Mouse (Mus musculus) liver, postnatal 0 days (tissue): Measurements from ENCODE around the gene Recql. TPM values are rescaled to one million over a fixed set of nuclear protein-coding genes. Genes with fewer than 3 reads are reported as not detected.

ENCODE experiments used
- ATAC-seq: fragments of 200-750 bp; cut with Nextera tagmentation; 2 replicates; pipeline ENCODE4 v1.8.0; 2017; ENCODE audit warnings: mild to moderate bottlenecking, moderate library complexity
- DNase-seq: peaks from one replicate; pipeline ENCODE4 v3.0.0-alpha.2; 2016
- H3K27ac ChIP-seq: fragments of 300-500 bp; sonication (generic); 2 replicates; pipeline ENCODE4 v1.5.1; 2014; ENCODE audit warnings: antibody characterized with exemption, moderate library complexity, mild to moderate bottlenecking, low read depth
- H3K27me3 ChIP-seq: fragments of 300-500 bp; sonication (generic); 2 replicates; pipeline ENCODE4 v1.6.1; 2014; ENCODE audit warnings: low read length, control low read depth, mixed read lengths; ENCODE audit not compliant: insufficient read depth
- H3K36me3 ChIP-seq: fragments of 300-500 bp; sonication (generic); replicated peaks from 2 replicates; pipeline ENCODE4 v1.6.1; 2014; ENCODE audit warnings: mild to moderate bottlenecking, control low read depth, low read length, moderate library complexity, mixed read lengths; ENCODE audit not compliant: insufficient read depth
- H3K4me1 ChIP-seq: fragments of 300-500 bp; sonication (generic); 2 replicates; pipeline ENCODE4 v1.6.1; 2014; ENCODE audit warnings: antibody characterized with exemption, mild to moderate bottlenecking, control low read depth; ENCODE audit not compliant: insufficient read depth
- H3K4me2 ChIP-seq: fragments of 300-500 bp; sonication (generic); 2 replicates; pipeline ENCODE4 v1.6.1; 2014; ENCODE audit warnings: low read depth, mild to moderate bottlenecking, low read length, moderate library complexity, mixed read lengths
- H3K4me3 ChIP-seq: fragments of 300-500 bp; sonication (generic); 2 replicates; pipeline ENCODE4 v1.5.1; 2014; ENCODE audit warnings: low read depth, low read length
- H3K9ac ChIP-seq: fragments of 300-500 bp; sonication (generic); replicated peaks from 2 replicates; pipeline ENCODE4 v1.6.1; 2014; ENCODE audit warnings: mild to moderate bottlenecking, moderate library complexity
- H3K9me3 ChIP-seq: fragments of 300-500 bp; sonication (generic); 2 replicates; pipeline ENCODE4 v1.6.1; 2016; ENCODE audit warnings: mild to moderate bottlenecking, control low read depth, low read length, mixed read lengths
- CTCF ChIP-seq: sonication (generic); IDR thresholded peaks from 2 replicates; pipeline ENCODE4 v1.5.1; 2016; ENCODE audit warnings: antibody characterized with exemption, low read depth
- EP300 ChIP-seq: IDR thresholded peaks from 2 replicates; pipeline ENCODE4 v1.6.1; 2016; ENCODE audit warnings: antibody characterized with exemption, low read depth, mild to moderate bottlenecking
- WGBS: fragments of 180-500 bp; shearing (Covaris S2); extraction: QIAGEN DNeasy Blood & Tissue Kit; methylation state at CpG from one replicate; pipeline ENCODE4 v1.1.7; 2014; ENCODE audit not compliant: insufficient replicate concordance; 5-methylcytosine and 5-hydroxymethylcytosine counted together
- polyA plus RNA-seq: library from polyadenylated mRNA; unstranded; fragments of >200 nt; fragmentation: Nextera tagmentation; extraction: Ambion mirVana; gene quantifications from 2 replicates; pipeline ENCODE4 v1.2.1, GENCODE M21; 2015

Recql gene
- polyA plus RNA-seq, 1 experiment from 2014 or later: 7.3 TPM

DNA sequence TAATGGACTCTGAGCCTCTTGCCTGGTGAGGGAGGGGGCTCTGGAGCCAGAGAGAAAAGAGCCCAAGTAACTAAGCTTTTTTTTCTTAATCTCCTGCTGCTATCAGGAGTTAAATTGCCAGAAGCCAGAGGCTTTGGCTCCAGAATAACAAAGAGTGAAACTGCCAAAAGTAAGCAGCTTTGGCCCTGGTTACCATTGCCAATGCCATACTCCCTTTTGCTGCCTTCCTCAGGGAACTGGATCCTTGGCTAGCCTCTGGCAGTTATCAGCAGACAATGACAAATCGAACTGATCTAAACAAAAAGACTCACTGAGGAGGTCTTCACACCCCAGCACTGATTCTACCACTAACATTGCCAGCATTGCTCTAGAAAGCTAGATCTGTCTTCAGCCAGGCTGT is 24.3 kb upstream of the Recql start:
- Histone ChIP-seq H3K4me2 (no peak overlapping the region), H3K36me3 (no peaks in the 10 kb centered on the region), H3K4me1 (no peaks in the 10 kb centered on the region; the same call in 1 of the 2 replicates), H3K4me3 (no peak overlapping the region), H3K9ac (no peak overlapping the region), H3K9me3 (no peaks in the 10 kb centered on the region), H3K27ac (no peak overlapping the region), H3K27me3 (peaks cover 22% of the 10 kb centered on the region)
- WGBS: 26% methylated on average over 1 of the region's 1 CpGs
- no peak for TF ChIP-seq EP300
- TF ChIP-seq CTCF: no peak
- DNase-seq: no peak
- ATAC-seq: no peak

DNA sequence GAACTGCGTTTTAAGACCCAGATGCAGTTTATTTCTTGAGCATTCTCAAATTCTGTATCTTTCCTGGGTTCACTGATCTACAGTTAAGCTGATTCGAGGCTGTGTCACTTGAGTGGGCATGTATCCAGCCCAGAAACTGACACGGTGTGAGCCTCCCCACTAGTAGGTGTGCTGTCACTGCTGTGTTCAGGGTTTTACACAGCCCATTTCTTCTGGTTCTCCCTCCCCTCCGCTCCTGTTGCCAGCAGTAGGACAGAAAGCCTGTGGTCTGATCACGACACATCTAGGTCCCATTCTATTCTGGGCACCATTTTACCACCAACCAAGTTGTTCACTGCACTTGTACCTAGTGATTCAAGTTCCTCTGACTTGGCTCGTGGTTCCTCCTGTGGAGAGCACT is 8.9 kb upstream of the Recql start:
- H3K27me3 ChIP-seq: no peaks in the 10 kb centered on the region
- H3K27ac ChIP-seq: no peak overlapping the region
- no peak overlapping the region for H3K9ac ChIP-seq
- no peaks in the 10 kb centered on the region for H3K9me3 ChIP-seq
- TF ChIP-seq CTCF (no peak), EP300 (no peak)
- H3K4me2 ChIP-seq: no peak overlapping the region
- DNase-seq (no peak), ATAC-seq (no peak)
- H3K4me3 ChIP-seq: no peak overlapping the region
- WGBS: 88% methylated on average over 6 of the region's 6 CpGs
- peaks cover 35% of the 10 kb centered on the region for H3K36me3 ChIP-seq
- 0 out of 2 replicates have a peak, but pooled peaks cover 3% of the 10 kb centered on the region for H3K4me1 ChIP-seq

DNA sequence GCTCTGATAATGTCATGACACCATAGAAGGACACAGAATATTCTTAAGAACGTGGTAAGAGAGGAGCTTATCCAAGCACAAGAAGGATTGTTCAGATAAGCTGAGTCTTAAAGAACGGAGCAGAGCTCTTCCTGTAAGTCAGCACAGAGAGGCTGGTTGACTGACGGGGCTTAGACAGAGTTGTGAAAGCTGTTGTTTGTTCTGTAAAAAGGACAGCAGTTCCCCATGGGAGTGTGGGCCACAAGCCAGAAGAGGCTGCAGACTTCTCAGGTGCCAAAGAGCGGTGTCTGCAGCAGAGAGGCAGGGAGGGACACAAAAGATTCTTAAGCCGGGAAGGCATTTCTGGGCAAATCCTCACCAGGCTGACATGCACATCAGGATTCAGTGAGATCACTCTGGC is 7.8 kb upstream of the Recql start:
- Histone ChIP-seq H3K27me3 (no peaks in the 10 kb centered on the region), H3K36me3 (peaks cover 31% of the 10 kb centered on the region), H3K9ac (no peak overlapping the region), H3K4me2 (no peak overlapping the region), H3K9me3 (no peaks in the 10 kb centered on the region), H3K4me1 (0 out of 2 replicates have a peak, but pooled peaks cover 3% of the 10 kb centered on the region), H3K27ac (no peak overlapping the region), H3K4me3 (no peak overlapping the region)
- 50% methylated on average over 5 of the region's 5 CpGs for WGBS
- no peak for TF ChIP-seq CTCF
- TF ChIP-seq EP300: no peak
- DNase-seq (peak; percentile 22), ATAC-seq (peak; percentile 56)

DNA sequence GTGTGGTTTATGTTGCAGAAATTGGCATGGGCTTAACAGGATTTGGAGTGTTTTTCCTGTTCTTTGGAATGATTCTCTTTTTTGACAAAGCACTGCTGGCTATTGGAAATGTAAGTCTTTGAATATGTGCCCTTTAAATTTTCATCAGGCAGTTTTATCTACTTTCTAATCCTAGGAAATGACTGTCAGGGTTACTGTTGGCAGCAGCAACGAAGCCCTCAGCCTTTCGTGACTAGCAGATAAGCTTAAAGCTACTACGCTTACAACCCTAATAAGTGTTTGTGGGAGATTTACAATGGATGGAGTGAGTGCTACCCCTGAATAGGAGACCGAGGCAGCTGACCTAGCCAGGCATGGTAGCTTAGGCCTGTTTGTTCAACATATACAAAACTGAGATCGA is 5.4 kb upstream of the Recql start:
- Histone ChIP-seq H3K27ac (no peak overlapping the region), H3K4me1 (peaks cover 15% of the 10 kb centered on the region), H3K4me2 (no peak overlapping the region), H3K27me3 (no peaks in the 10 kb centered on the region), H3K4me3 (no peak overlapping the region), H3K9me3 (no peaks in the 10 kb centered on the region), H3K36me3 (peaks cover 31% of the 10 kb centered on the region), H3K9ac (no peak overlapping the region)
- no peak for ATAC-seq
- DNase-seq: no peak
- TF ChIP-seq CTCF (no peak), EP300 (no peak)
- 63% methylated on average over 5 of the region's 5 CpGs for WGBS

DNA sequence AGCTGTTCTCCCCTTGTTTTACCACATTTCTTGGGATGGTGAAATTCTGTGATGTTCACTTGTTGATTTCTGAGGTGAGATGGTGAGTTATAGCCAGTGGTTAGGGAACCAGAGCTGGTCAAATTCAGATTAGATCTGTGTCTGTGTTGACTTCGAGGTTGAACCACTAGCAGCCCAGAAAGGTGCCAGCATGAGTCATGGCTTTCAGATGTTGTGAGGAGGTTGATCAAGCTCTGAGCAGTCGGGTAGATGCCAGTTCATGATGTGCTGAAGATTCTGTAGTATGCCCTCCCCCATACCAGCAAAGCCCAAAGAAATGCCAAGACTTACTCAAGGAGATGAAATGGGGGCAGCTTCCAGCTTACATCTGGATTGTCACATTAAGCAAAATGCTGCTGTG is 2.2 kb upstream of the Recql start:
- TF ChIP-seq EP300 (no peak), CTCF (no peak)
- Histone ChIP-seq H3K27me3 (no peaks in the 10 kb centered on the region), H3K4me2 (no peak overlapping the region), H3K27ac (no peak overlapping the region), H3K4me1 (peaks cover 15% of the 10 kb centered on the region), H3K36me3 (peaks cover 11% of the 10 kb centered on the region), H3K9ac (0 out of 2 replicates have a peak overlapping the region, but pooled peaks have one; percentile 16), H3K4me3 (no peak overlapping the region), H3K9me3 (no peaks in the 10 kb centered on the region)
- ATAC-seq: no peak
- WGBS: 61% methylated on average over 2 of the region's 2 CpGs
- no peak for DNase-seq

DNA sequence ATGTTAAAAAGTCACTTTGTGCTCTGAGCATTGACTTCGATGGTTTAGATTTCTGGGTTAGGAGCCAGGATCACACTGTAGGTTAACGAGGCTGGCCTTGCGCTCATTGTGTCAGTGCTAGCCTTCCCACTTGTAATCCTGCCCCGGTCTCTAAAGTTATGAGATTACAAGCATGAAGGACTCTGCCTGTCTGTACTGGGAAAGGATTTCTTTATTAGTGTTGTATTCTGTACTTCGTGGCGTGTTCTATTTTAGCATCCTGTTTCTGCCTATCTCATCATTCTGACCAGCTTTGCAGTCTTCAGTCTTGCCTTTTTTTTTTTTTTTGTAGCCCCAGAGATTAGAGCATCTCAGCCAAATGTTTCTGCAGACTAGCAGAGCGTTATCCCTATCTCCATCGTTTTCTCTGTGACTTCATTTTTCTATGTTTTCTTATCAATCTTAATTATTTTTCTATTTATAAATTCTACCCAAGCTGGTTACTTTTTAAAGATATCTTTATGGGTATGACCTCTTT is 926 bp upstream of the Recql start:
- no peak for DNase-seq
- Histone ChIP-seq H3K4me2 (peak overlapping the region; percentile 95), H3K36me3 (0 out of 2 replicates have a peak, but pooled peaks cover 3% of the 10 kb centered on the region), H3K9ac (peak overlapping the region; percentile 94), H3K27ac (peak overlapping the region; percentile 62; the same call in 1 of the 2 replicates), H3K9me3 (no peaks in the 10 kb centered on the region), H3K4me1 (peaks cover 15% of the 10 kb centered on the region), H3K27me3 (no peaks in the 10 kb centered on the region), H3K4me3 (peak overlapping the region; percentile 89)
- no peak for ATAC-seq
- TF ChIP-seq CTCF (no peak), EP300 (no peak)
- WGBS: 11% methylated on average over 8 of the region's 8 CpGs
